Mouse (Mus musculus) lung, postnatal 0 days (tissue): Measurements from ENCODE around the gene A630089N07Rik. TPM values are rescaled to one million over a fixed set of nuclear protein-coding genes. Genes with fewer than 3 reads are reported as not detected.

ENCODE experiments used
- ATAC-seq: fragments of 200-750 bp; cut with Nextera tagmentation; 2 replicates; pipeline ENCODE4 v1.8.0; 2017; ENCODE audit warnings: moderate library complexity
- DNase-seq: peaks from one replicate; pipeline ENCODE4 v3.0.0-alpha.2; 2016; ENCODE audit warnings: low spot score
- H3K27ac ChIP-seq: fragments of 300-500 bp; sonication (generic); 2 replicates; pipeline ENCODE4 v1.5.1; 2014; ENCODE audit warnings: antibody characterized with exemption, mild to moderate bottlenecking, low read length, mixed read lengths
- H3K27me3 ChIP-seq: fragments of 300-500 bp; sonication (generic); replicated peaks from 2 replicates; pipeline ENCODE4 v1.6.1; 2014; ENCODE audit warnings: low read length, mixed read lengths; ENCODE audit not compliant: insufficient read depth
- H3K36me3 ChIP-seq: fragments of 300-500 bp; sonication (generic); 2 replicates; pipeline ENCODE4 v1.6.1; 2014; ENCODE audit warnings: low read length, mixed read lengths; ENCODE audit not compliant: insufficient read depth
- H3K4me1 ChIP-seq: fragments of 300-500 bp; sonication (generic); 2 replicates; pipeline ENCODE4 v1.6.1; 2014; ENCODE audit warnings: antibody characterized with exemption, low read depth, low read length, mixed read lengths; ENCODE audit not compliant: insufficient read depth
- H3K4me2 ChIP-seq: fragments of 300-500 bp; sonication (generic); replicated peaks from 2 replicates; pipeline ENCODE4 v1.6.1; 2014; ENCODE audit warnings: low read depth, mild to moderate bottlenecking, low read length, moderate library complexity, mixed read lengths
- H3K4me3 ChIP-seq: fragments of 300-500 bp; sonication (generic); 2 replicates; pipeline ENCODE4 v1.5.1; 2014; ENCODE audit warnings: low read depth, low read length
- H3K9ac ChIP-seq: fragments of 300-500 bp; sonication (generic); replicated peaks from 2 replicates; pipeline ENCODE4 v1.6.1; 2014; ENCODE audit warnings: low read depth, mild to moderate bottlenecking
- H3K9me3 ChIP-seq: fragments of 300-500 bp; sonication (generic); 2 replicates; pipeline ENCODE4 v1.6.1; 2016; ENCODE audit warnings: low read length, mixed read lengths
- CTCF ChIP-seq: IDR thresholded peaks from 2 replicates; pipeline ENCODE4 v1.5.1; 2016; ENCODE audit warnings: antibody characterized with exemption, mild to moderate bottlenecking
- EP300 ChIP-seq: IDR thresholded peaks from 2 replicates; pipeline ENCODE4 v1.6.1; 2016; ENCODE audit warnings: antibody characterized with exemption, mild to moderate bottlenecking, control low read depth
- WGBS: fragments of 180-500 bp; shearing (Covaris S2); extraction: QIAGEN DNeasy Blood & Tissue Kit; methylation state at CpG from one replicate; pipeline ENCODE4 v1.1.7; 2014; 5-methylcytosine and 5-hydroxymethylcytosine counted together
- polyA plus RNA-seq: library from polyadenylated mRNA; unstranded; fragments of >200 nt; fragmentation: Nextera tagmentation; extraction: Ambion mirVana; gene quantifications from 2 replicates; pipeline ENCODE4 v1.2.1, GENCODE M21; 2015

Gene A630089N07Rik
- polyA plus RNA-seq, 1 experiment from 2014 or later: 2.6 TPM

- no peaks in the 10 kb centered on the region for H3K9me3 ChIP-seq
- 62% methylated on average over 2 of the region's 2 CpGs for WGBS
- H3K36me3 ChIP-seq: peaks cover 36% of the 10 kb centered on the region
- TF ChIP-seq CTCF: no peak
- TF ChIP-seq EP300: no peak
- H3K27ac ChIP-seq: no peak overlapping the region
- no peak overlapping the region for H3K4me3 ChIP-seq
- no peak overlapping the region for H3K4me2 ChIP-seq
- no peaks in the 10 kb centered on the region for H3K27me3 ChIP-seq
- H3K9ac ChIP-seq: no peak overlapping the region
- H3K4me1 ChIP-seq: no peaks in the 10 kb centered on the region
- ATAC-seq: no peak
- DNase-seq: no peak
These were observed 128.9 kb downstream of the A630089N07Rik start for GRCm38 (mm10) chr16:97953300-97953699.

GRCm38 (mm10) chr16:97952801-97953200 is 129.4 kb downstream of the A630089N07Rik start:
- Histone ChIP-seq H3K4me3 (no peak overlapping the region), H3K9ac (no peak overlapping the region), H3K4me2 (no peak overlapping the region), H3K27me3 (no peaks in the 10 kb centered on the region), H3K4me1 (no peaks in the 10 kb centered on the region), H3K9me3 (no peaks in the 10 kb centered on the region), H3K36me3 (peaks cover 36% of the 10 kb centered on the region), H3K27ac (no peak overlapping the region)
- 82% methylated on average over 9 of the region's 9 CpGs for WGBS
- ATAC-seq (no peak), DNase-seq (no peak)
- TF ChIP-seq CTCF (no peak), EP300 (no peak)

GRCm38 (mm10) chr16:97952371-97952770 is 129.9 kb downstream of the A630089N07Rik start:
- 92% methylated on average over 4 of the region's 4 CpGs for WGBS
- DNase-seq (no peak), ATAC-seq (no peak)
- no peaks in the 10 kb centered on the region for H3K9me3 ChIP-seq
- peaks cover 36% of the 10 kb centered on the region for H3K36me3 ChIP-seq
- no peaks in the 10 kb centered on the region for H3K4me1 ChIP-seq
- no peak overlapping the region for H3K9ac ChIP-seq
- H3K4me2 ChIP-seq: no peak overlapping the region
- H3K27ac ChIP-seq: no peak overlapping the region
- TF ChIP-seq EP300 (no peak), CTCF (no peak)
- no peaks in the 10 kb centered on the region for H3K27me3 ChIP-seq
- H3K4me3 ChIP-seq: no peak overlapping the region

Other genes with a start within 250 kb of the A630089N07Rik start
- gene Prdm15, start 230.6 kb downstream of the A630089N07Rik start, polyA plus RNA-seq: 2.8 and 3.7 TPM in 2 replicates
- 15.0 and 16.5 TPM in 2 replicates for gene C2cd2, start 119.9 kb downstream of the A630089N07Rik start, polyA plus RNA-seq
- 6.1 and 7.0 TPM in 2 replicates for gene Zbtb21, start 119.8 kb downstream of the A630089N07Rik start, polyA plus RNA-seq
- gene B230307C23Rik, start 85.1 kb downstream of the A630089N07Rik start, polyA plus RNA-seq: 19.4 and 19.8 TPM in 2 replicates